Comparison of ENCODE assay signal across 21 mouse cellular contexts in genomic region chr13:109681699-109682293, GRCm38 (mm10).
"Had no signal": no experiment of that assay in that cellular context is flagged by ENCODE, and none has a peak within 500 bp of the region (broad histone marks: within the 10 kb centered on the region; RNA-seq: fewer than 3 reads in every experiment).

No protein-coding gene starts in this region.

- H3K27me3 ChIP-seq: midbrain, embryonic 13.5 days had no signal

- ATAC-seq: hindbrain, postnatal 0 days; inflammation-experienced regulatory T-cells, adult 6 months; intestine, embryonic 16.5 days; lung, postnatal 0 days; midbrain, embryonic 13.5 days had no signal

- H3K9me3 ChIP-seq: midbrain, embryonic 13.5 days had no signal

- H3K4me3 ChIP-seq: layer of hippocampus, adult 2 months; left cerebral cortex, adult 2 months; midbrain, embryonic 13.5 days had no signal

- H3K27ac ChIP-seq: hindbrain, postnatal 0 days; kidney, postnatal 0 days; layer of hippocampus, adult 2 months; left cerebral cortex, adult 2 months; macrophage; midbrain, embryonic 13.5 days; stomach, postnatal 0 days had no signal

- H3K9ac ChIP-seq: midbrain, embryonic 13.5 days had no signal

- H3K4me2 ChIP-seq: midbrain, embryonic 13.5 days had no signal

- DNase-seq: kidney, adult 2 months; kidney, postnatal 25 days; layer of hippocampus, adult 9-11 months; layer of hippocampus, postnatal 36 days; lung, adult 18-20 months; right cerebral cortex, adult 18-20 months; right cerebral cortex, postnatal 14 days; right cerebral cortex, postnatal 4 days; thymus, adult 2 months; thymus, postnatal 14 days; thymus, postnatal 4 days had no signal

- H3K36me3 ChIP-seq: midbrain, embryonic 13.5 days had no signal
